Mouse (Mus musculus): ENCODE results near the gene Rln1. TPM values are rescaled to one million over a fixed set of nuclear protein-coding genes. Genes with fewer than 3 reads are reported as not detected.

The Rln1 gene
- 7.2 and 14.3 TPM in 2 replicates for total RNA-seq (2014; rRNA removed)
- 7.1 and 9.1 TPM in 2 replicates for polyA plus RNA-seq (2015; fragmentation: Nextera tagmentation; extraction: Ambion mirVana)

GRCm38 (mm10) chr19:29334068-29334745 is at the start of gene Rln1:
Rln1 (minus strand) TSS chr19:29334670.
- peak within 1 kb of the TSS; percentile 57; the same call in 1 of the 2 replicates for H3K27ac ChIP-seq (ENCODE audit: low read depth, low read length)
- 1% methylated on average over 23 of the region's 23 CpGs for WGBS

DNA sequence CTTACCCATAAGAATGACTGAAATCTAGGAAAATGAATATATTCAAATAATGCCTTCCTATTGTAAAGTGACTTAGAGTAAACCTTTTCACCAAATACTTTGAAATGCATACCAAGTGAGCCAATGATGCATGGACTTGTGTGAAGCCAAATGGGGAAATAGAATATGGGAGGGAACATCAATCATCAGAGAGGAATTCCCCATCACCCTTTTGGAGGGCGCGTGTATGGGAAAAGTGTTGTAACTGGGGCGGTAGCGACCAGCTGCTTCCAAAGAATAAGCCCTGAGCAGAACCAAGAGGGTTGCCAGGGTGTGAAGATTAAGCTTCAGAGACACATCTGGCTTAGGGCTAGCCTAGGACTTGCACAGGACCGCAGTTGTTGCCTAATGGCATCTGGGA is 48.9 kb upstream of the Rln1 start:
- H3K27ac ChIP-seq (ENCODE audit: low read depth, low read length) = no peak overlapping the region
- no peak for DNase-seq
- H3K36me3 ChIP-seq (ENCODE audit: insufficient read depth) = no peaks in the 10 kb centered on the region
- no peak overlapping the region for H3K9ac ChIP-seq
- WGBS = 96% methylated on average over 5 of the region's 5 CpGs
- H3K4me3 ChIP-seq (ENCODE audit: low read depth, low read length) = no peak overlapping the region
- ATAC-seq = no peak
- no peaks in the 10 kb centered on the region for H3K27me3 ChIP-seq (ENCODE audit: insufficient read depth, low read length)
- no peak for TF ChIP-seq CTCF (IDR thresholded peaks at IDR 0.05; ENCODE audit: low read depth)
- no peaks in the 10 kb centered on the region for H3K4me1 ChIP-seq (ENCODE audit: insufficient read depth)
- H3K9me3 ChIP-seq (ENCODE audit: low read length) = no peaks in the 10 kb centered on the region
- no peak overlapping the region for H3K4me2 ChIP-seq (ENCODE audit: low read depth)

More at GRCm38 (mm10) chr19:29334068-29334745, at the start of gene Rln1:
- Histone ChIP-seq H3K4me3 (ENCODE audit: low read depth, low read length) (peak within 1 kb of the TSS; percentile 49), H3K4me2 (ENCODE audit: low read depth) (peak within 1 kb of the TSS; percentile 79), H3K4me1 (ENCODE audit: insufficient read depth) (no peaks in the 10 kb centered on the region), H3K9me3 (ENCODE audit: low read length) (no peaks in the 10 kb centered on the region), H3K9ac (peak within 1 kb of the TSS; percentile 72), H3K36me3 (ENCODE audit: insufficient read depth) (no peaks in the 10 kb centered on the region), H3K27me3 (ENCODE audit: insufficient read depth, low read length) (no peaks in the 10 kb centered on the region)
- no peak for TF ChIP-seq CTCF (IDR thresholded peaks at IDR 0.05; ENCODE audit: low read depth)
- DNase-seq = peak; percentile 76
- peak; percentile 91 for ATAC-seq

DNA sequence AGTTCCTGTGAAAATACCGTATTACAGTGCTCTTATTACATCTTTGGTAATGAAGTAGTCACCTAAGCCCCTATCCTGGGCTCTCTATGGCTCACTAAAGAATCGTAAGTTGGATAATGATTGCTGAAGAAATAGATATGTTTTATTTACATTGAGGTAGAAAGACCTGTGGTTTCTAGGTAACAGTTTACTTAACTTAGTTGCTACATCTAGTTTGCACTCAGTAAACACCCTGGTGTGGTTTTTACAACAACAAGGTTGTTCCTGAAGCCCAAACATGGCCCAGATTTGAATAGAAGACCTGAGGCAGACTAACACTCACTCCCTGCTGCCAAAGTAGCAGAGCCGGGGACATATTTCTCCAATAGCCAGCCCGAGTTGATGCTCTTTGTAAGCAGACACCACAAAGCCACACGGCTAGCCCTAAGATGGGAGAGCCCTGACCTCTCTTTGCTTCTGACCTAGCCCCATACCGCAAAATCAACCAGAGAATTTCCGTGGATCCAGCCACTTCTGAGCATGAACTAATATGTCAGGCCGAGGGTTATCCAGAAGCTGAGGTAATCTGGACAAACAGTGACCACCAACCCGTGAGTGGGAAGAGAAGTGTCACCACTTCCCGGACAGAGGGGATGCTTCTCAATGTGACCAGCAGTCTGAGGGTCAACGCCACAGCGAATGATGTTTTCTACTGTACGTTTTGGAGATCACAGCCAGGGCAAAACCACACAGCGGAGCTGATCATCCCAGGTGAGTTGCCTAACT is 45.6 kb upstream of the Rln1 start:
- no peaks in the 10 kb centered on the region for H3K4me1 ChIP-seq (ENCODE audit: insufficient read depth)
- no peaks in the 10 kb centered on the region for H3K9me3 ChIP-seq (ENCODE audit: low read length)
- WGBS = 94% methylated on average over 14 of the region's 14 CpGs
- H3K36me3 ChIP-seq (ENCODE audit: insufficient read depth) = no peaks in the 10 kb centered on the region
- TF ChIP-seq CTCF (IDR thresholded peaks at IDR 0.05; ENCODE audit: low read depth) = no peak
- no peak overlapping the region for H3K4me3 ChIP-seq (ENCODE audit: low read depth, low read length)
- DNase-seq (no peak), ATAC-seq (no peak)
- H3K27ac ChIP-seq (ENCODE audit: low read depth, low read length) = no peak overlapping the region
- H3K9ac ChIP-seq = no peak overlapping the region
- H3K4me2 ChIP-seq (ENCODE audit: low read depth) = no peak overlapping the region
- no peaks in the 10 kb centered on the region for H3K27me3 ChIP-seq (ENCODE audit: insufficient read depth, low read length)

DNA sequence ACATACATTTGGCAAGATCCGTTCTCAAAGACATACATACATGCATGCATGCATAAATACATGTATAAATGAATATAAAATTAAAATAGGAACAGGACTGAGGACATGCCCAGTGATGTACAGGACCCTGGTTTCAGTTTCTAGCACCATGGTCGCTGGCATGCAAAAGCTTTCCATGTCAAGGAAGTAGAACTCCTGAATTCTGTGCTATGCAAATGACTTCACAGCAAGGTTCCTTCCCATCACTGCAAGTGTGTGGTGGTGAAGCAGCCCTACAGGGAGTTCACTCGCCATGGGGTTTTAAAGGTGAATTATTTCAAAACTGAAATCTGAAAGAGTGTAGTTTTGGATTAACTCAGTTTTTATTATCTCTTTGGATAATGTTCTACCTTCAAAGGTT is 41.9 kb upstream of the Rln1 start:
- ATAC-seq (no peak), DNase-seq (no peak)
- 0 out of 2 replicates have a peak, but pooled peaks cover 13% of the 10 kb centered on the region for H3K4me1 ChIP-seq (ENCODE audit: insufficient read depth)
- H3K36me3 ChIP-seq (ENCODE audit: insufficient read depth) = no peaks in the 10 kb centered on the region
- no peaks in the 10 kb centered on the region for H3K27me3 ChIP-seq (ENCODE audit: insufficient read depth, low read length)
- no peak overlapping the region for H3K9ac ChIP-seq
- no peaks in the 10 kb centered on the region for H3K9me3 ChIP-seq (ENCODE audit: low read length)
- 83% methylated on average over 3 of the region's 3 CpGs for WGBS
- H3K4me2 ChIP-seq (ENCODE audit: low read depth) = no peak overlapping the region
- H3K27ac ChIP-seq (ENCODE audit: low read depth, low read length) = no peak overlapping the region
- H3K4me3 ChIP-seq (ENCODE audit: low read depth, low read length) = no peak overlapping the region
- TF ChIP-seq CTCF (IDR thresholded peaks at IDR 0.05; ENCODE audit: low read depth) = no peak

DNA sequence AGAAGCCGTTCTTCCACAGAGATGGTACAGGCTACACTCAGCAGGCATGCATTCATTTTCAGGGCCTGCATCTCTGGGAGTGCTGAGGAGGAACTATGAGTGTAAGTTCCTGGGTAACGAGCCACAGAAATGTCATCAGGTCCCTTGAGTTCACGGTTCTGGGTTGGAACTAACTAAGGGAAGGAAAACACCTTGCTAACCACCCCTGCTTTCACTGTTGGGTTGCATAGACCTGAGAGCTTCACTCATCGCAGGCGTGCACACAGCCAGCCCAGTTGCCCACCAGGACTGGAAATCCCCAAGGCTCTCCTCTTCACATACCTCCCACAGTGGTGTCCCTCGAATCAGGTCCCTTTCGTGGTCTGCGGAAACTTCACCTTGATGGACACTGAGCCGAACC is 40.5 kb upstream of the Rln1 start:
- DNase-seq (no peak), ATAC-seq (no peak)
- no peaks in the 10 kb centered on the region for H3K9me3 ChIP-seq (ENCODE audit: low read length)
- H3K27me3 ChIP-seq (ENCODE audit: insufficient read depth, low read length) = no peaks in the 10 kb centered on the region
- H3K27ac ChIP-seq (ENCODE audit: low read depth, low read length) = no peak overlapping the region
- TF ChIP-seq CTCF (IDR thresholded peaks at IDR 0.05; ENCODE audit: low read depth) = no peak
- no peak overlapping the region for H3K4me2 ChIP-seq (ENCODE audit: low read depth)
- 0 out of 2 replicates have a peak, but pooled peaks cover 13% of the 10 kb centered on the region for H3K4me1 ChIP-seq (ENCODE audit: insufficient read depth)
- H3K4me3 ChIP-seq (ENCODE audit: low read depth, low read length) = no peak overlapping the region
- H3K36me3 ChIP-seq (ENCODE audit: insufficient read depth) = no peaks in the 10 kb centered on the region
- 90% methylated on average over 9 of the region's 9 CpGs for WGBS
- no peak overlapping the region for H3K9ac ChIP-seq

- Histone ChIP-seq H3K9me3 (ENCODE audit: low read length) (no peaks in the 10 kb centered on the region), H3K27ac (ENCODE audit: low read depth, low read length) (no peak overlapping the region), H3K36me3 (ENCODE audit: insufficient read depth) (no peaks in the 10 kb centered on the region), H3K4me3 (ENCODE audit: low read depth, low read length) (peak overlapping the region; percentile 18), H3K9ac (0 out of 2 replicates have a peak overlapping the region, but pooled peaks have one; percentile 10), H3K4me1 (ENCODE audit: insufficient read depth) (0 out of 2 replicates have a peak, but pooled peaks cover 13% of the 10 kb centered on the region), H3K27me3 (ENCODE audit: insufficient read depth, low read length) (no peaks in the 10 kb centered on the region), H3K4me2 (ENCODE audit: low read depth) (peak overlapping the region; percentile 37)
- no peak for ATAC-seq
- peak; percentile 29 for DNase-seq
- TF ChIP-seq CTCF (IDR thresholded peaks at IDR 0.05; ENCODE audit: low read depth) = no peak
- 37% methylated on average over 11 of the region's 11 CpGs for WGBS
These were observed 39.0 kb upstream of the Rln1 start for GRCm38 (mm10) chr19:29373438-29373837.

GRCm38 (mm10) chr19:29372621-29373020 is 38.2 kb upstream of the Rln1 start:
- Histone ChIP-seq H3K4me2 (ENCODE audit: low read depth) (no peak overlapping the region), H3K36me3 (ENCODE audit: insufficient read depth) (no peaks in the 10 kb centered on the region), H3K9ac (no peak overlapping the region), H3K27ac (ENCODE audit: low read depth, low read length) (no peak overlapping the region), H3K9me3 (ENCODE audit: low read length) (no peaks in the 10 kb centered on the region), H3K27me3 (ENCODE audit: insufficient read depth, low read length) (no peaks in the 10 kb centered on the region), H3K4me1 (ENCODE audit: insufficient read depth) (0 out of 2 replicates have a peak, but pooled peaks cover 13% of the 10 kb centered on the region), H3K4me3 (ENCODE audit: low read depth, low read length) (no peak overlapping the region)
- ATAC-seq (no peak), DNase-seq (no peak)
- no peak for TF ChIP-seq CTCF (IDR thresholded peaks at IDR 0.05; ENCODE audit: low read depth)
- 92% methylated on average over 3 of the region's 3 CpGs for WGBS

Data from forebrain, postnatal 0 days (tissue).